9 mouse cellular contexts compared by ENCODE assay signal in the genomic region with DNA sequence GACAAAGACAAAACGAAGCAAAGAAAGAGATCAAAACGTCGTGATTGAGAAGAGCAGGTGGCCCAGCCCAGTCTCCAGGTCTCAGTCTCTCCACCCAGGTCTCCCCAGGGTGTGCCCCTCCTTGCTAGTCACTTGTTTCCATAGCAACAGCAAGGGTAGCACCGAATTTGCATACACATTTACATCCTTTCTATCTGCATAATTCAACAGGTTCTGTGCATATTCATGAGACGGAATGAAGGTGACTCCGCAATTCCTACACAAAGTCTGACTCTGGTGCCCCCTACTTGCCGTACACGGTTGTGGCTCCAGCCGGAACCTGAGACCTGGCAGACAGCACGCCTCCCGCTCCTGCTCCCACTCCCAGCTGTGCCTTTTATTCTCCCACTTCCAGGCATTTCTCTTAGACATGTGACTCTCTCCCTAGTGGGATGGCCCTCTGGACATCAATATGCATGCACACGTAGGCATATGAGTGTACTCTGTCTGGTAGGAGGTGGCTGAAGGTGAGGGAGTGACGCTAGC. TPM values are rescaled to one million over a fixed set of nuclear protein-coding genes. Genes with fewer than 3 reads are reported as not detected.
DNase-seq lines count a peak whose midpoint lies in the region; ATAC-seq lines count a peak whose summit lies in the region.
"Had no signal": no experiment of that assay in that cellular context is flagged by ENCODE, and none has a peak within 500 bp of the region (broad histone marks: within the 10 kb centered on the region; RNA-seq: fewer than 3 reads in every experiment).

No protein-coding gene starts in this region.

- peak; percentile 76 for ATAC-seq in intestine, embryonic 15.5 days
- ATAC-seq in limb, embryonic 11.5 days (ENCODE audit: insufficient number of reproducible peaks, low FRiP score, low TSS enrichment, low read depth): peak; percentile 56; the same call in 1 of the 2 replicates
- peak; percentile 87 for ATAC-seq in midbrain, embryonic 13.5 days

- peaks cover 24% of the 10 kb centered on the region for H3K4me1 ChIP-seq in intestine, embryonic 15.5 days (replicated peaks)
- H3K4me1 ChIP-seq in limb, embryonic 11.5 days (ENCODE audit: control insufficient read depth, insufficient read depth, low read length): peaks cover 9% of the 10 kb centered on the region
- H3K4me1 ChIP-seq in midbrain, embryonic 13.5 days (replicated peaks): peaks cover 47% of the 10 kb centered on the region

- 0 out of 2 replicates have a peak, but pooled peaks cover 4% of the 10 kb centered on the region for H3K27me3 ChIP-seq in intestine, embryonic 15.5 days (replicated peaks)
- H3K27me3 ChIP-seq in limb, embryonic 11.5 days (ENCODE audit: control insufficient read depth, insufficient read depth, low read length): peaks cover 11% of the 10 kb centered on the region
- peaks cover 16% of the 10 kb centered on the region for H3K27me3 ChIP-seq in midbrain, embryonic 13.5 days
- H3K27me3 ChIP-seq in splenic B cell, adult 2 months (ENCODE audit: control insufficient read depth, insufficient read depth, low read length, poor library complexity, severe bottlenecking): no peaks in the 10 kb centered on the region

- 3% methylated on average over 13 of the region's 13 CpGs for WGBS in intestine, embryonic 15.5 days
- 3% methylated on average over 13 of the region's 13 CpGs for WGBS in limb, embryonic 11.5 days
- WGBS in midbrain, embryonic 13.5 days: 1% methylated on average over 13 of the region's 13 CpGs

- no peaks in the 10 kb centered on the region for H3K36me3 ChIP-seq in intestine, embryonic 15.5 days
- H3K36me3 ChIP-seq in limb, embryonic 11.5 days (ENCODE audit: control insufficient read depth, insufficient read depth, low read length): 0 out of 2 replicates have a peak, but pooled peaks cover under 1% of the 10 kb centered on the region
- H3K36me3 ChIP-seq in midbrain, embryonic 13.5 days: peaks cover 8% of the 10 kb centered on the region; the same call in 1 of the 2 replicates
- no peaks in the 10 kb centered on the region for H3K36me3 ChIP-seq in splenic B cell, adult 2 months (ENCODE audit: control insufficient read depth, insufficient read depth, low read length, poor library complexity, severe bottlenecking)

- H3K9me3 ChIP-seq in intestine, embryonic 15.5 days: no peaks in the 10 kb centered on the region
- no peaks in the 10 kb centered on the region for H3K9me3 ChIP-seq in limb, embryonic 11.5 days (ENCODE audit: control insufficient read depth, low read length)
- no peaks in the 10 kb centered on the region for H3K9me3 ChIP-seq in midbrain, embryonic 13.5 days

- no peak overlapping the region for H3K9ac ChIP-seq in intestine, embryonic 15.5 days
- no peak overlapping the region for H3K9ac ChIP-seq in limb, embryonic 11.5 days (ENCODE audit: low read length)
- no peak overlapping the region for H3K9ac ChIP-seq in midbrain, embryonic 13.5 days (replicated peaks)

- DNase-seq in 3T3-L1 (ENCODE audit: low read depth, low spot score): peak; percentile 62
- peak; percentile 65 for DNase-seq in NIH3T3 (ENCODE audit: low read depth)
- DNase-seq in cerebellum, postnatal 36 days: peak; percentile 77 to 79
- DNase-seq in gastrocnemius, adult 18-20 months (ENCODE audit: low spot score): peak; percentile 76
- DNase-seq in limb, embryonic 11.5 days (ENCODE audit: low spot score): peak; percentile 84
- peak; percentile 85 for DNase-seq in splenic B cell, adult 2 months (ENCODE audit: low read depth, low spot score)

- no peak overlapping the region for H3K27ac ChIP-seq in intestine, embryonic 15.5 days
- no peak overlapping the region for H3K27ac ChIP-seq in limb, embryonic 11.5 days (replicated peaks; ENCODE audit: low read depth, low read length)
- H3K27ac ChIP-seq in midbrain, embryonic 13.5 days: peak overlapping the region; percentile 72

- H3K4me2 ChIP-seq in intestine, embryonic 15.5 days (replicated peaks): 0 out of 2 replicates have a peak overlapping the region, but pooled peaks have one; percentile 39
- peak overlapping the region; percentile 13; the same call in 1 of the 2 replicates for H3K4me2 ChIP-seq in limb, embryonic 11.5 days (ENCODE audit: low read depth, severe bottlenecking)
- H3K4me2 ChIP-seq in midbrain, embryonic 13.5 days (replicated peaks): peak overlapping the region; percentile 35

- H3K4me3 ChIP-seq in intestine, embryonic 15.5 days (replicated peaks): no peak overlapping the region
- no peak overlapping the region for H3K4me3 ChIP-seq in limb, embryonic 11.5 days (ENCODE audit: low read depth, low read length)
- H3K4me3 ChIP-seq in midbrain, embryonic 13.5 days (replicated peaks): no peak overlapping the region
- H3K4me3 ChIP-seq: erythroblast, embryonic 14.5 days had no signal

RNA-seq across cellular contexts. Expression of gene Rpp25l, which starts 6.3 kb away (rescaled TPM):
- 10 to 100 TPM; 46.9 to 48.3 TPM for total RNA-seq in gastrocnemius, adult 18-20 months (2021)
- polyA plus RNA-seq in intestine, embryonic 15.5 days (2015; fragmentation: Nextera tagmentation; extraction: Ambion mirVana): 58.8 and 65.0 TPM in 2 replicates
- 94.2 and 99.3 TPM in 2 replicates for polyA plus RNA-seq in limb, embryonic 11.5 days (2014; fragmentation: Nextera tagmentation; extraction: Ambion mirVana)
- 63.9 and 67.4 TPM in 2 replicates for polyA plus RNA-seq in midbrain, embryonic 13.5 days (2015; fragmentation: Nextera tagmentation; extraction: Ambion mirVana)

RNA-seq across cellular contexts. Expression of gene Il11ra1, which starts 7.3 kb away (rescaled TPM):
- 10 to 100 TPM; 44.7 to 53.1 TPM for total RNA-seq in gastrocnemius, adult 18-20 months (2021)
- polyA plus RNA-seq in intestine, embryonic 15.5 days (2015; fragmentation: Nextera tagmentation; extraction: Ambion mirVana): 127 and 129 TPM in 2 replicates
- polyA plus RNA-seq in limb, embryonic 11.5 days (2014; fragmentation: Nextera tagmentation; extraction: Ambion mirVana): 202 and 214 TPM in 2 replicates
- 34.0 and 34.9 TPM in 2 replicates for polyA plus RNA-seq in midbrain, embryonic 13.5 days (2015; fragmentation: Nextera tagmentation; extraction: Ambion mirVana)

RNA-seq across cellular contexts. Expression of gene Cntfr, which starts 10.2 kb away (rescaled TPM):
- 10 to 100 TPM; 14.4 to 47.1 TPM for total RNA-seq in gastrocnemius, adult 18-20 months (2021)
- 5.1 and 6.4 TPM in 2 replicates for polyA plus RNA-seq in intestine, embryonic 15.5 days (2015; fragmentation: Nextera tagmentation; extraction: Ambion mirVana)
- polyA plus RNA-seq in limb, embryonic 11.5 days (2014; fragmentation: Nextera tagmentation; extraction: Ambion mirVana): 5.6 and 9.2 TPM in 2 replicates
- polyA plus RNA-seq in midbrain, embryonic 13.5 days (2015; fragmentation: Nextera tagmentation; extraction: Ambion mirVana): 27.6 and 32.7 TPM in 2 replicates
- polyA plus RNA-seq: erythroblast, embryonic 14.5 days had no signal

RNA-seq across cellular contexts. Expression of gene Dctn3, which starts 15.9 kb away (rescaled TPM):
- total RNA-seq in gastrocnemius, adult 18-20 months (2021): 10 to 100 TPM; 42.5 to 45.3 TPM
- polyA plus RNA-seq in intestine, embryonic 15.5 days (2015; fragmentation: Nextera tagmentation; extraction: Ambion mirVana): 122 and 131 TPM in 2 replicates
- polyA plus RNA-seq in limb, embryonic 11.5 days (2014; fragmentation: Nextera tagmentation; extraction: Ambion mirVana): 94.3 and 104 TPM in 2 replicates
- polyA plus RNA-seq in midbrain, embryonic 13.5 days (2015; fragmentation: Nextera tagmentation; extraction: Ambion mirVana): 270 and 278 TPM in 2 replicates

RNA-seq across cellular contexts. Expression of gene Arid3c, which starts 23.9 kb away (rescaled TPM):
- total RNA-seq in gastrocnemius, adult 18-20 months (2021): not detected
- not detected in 2 replicates for polyA plus RNA-seq in intestine, embryonic 15.5 days (2015; fragmentation: Nextera tagmentation; extraction: Ambion mirVana)
- not detected in 2 replicates for polyA plus RNA-seq in limb, embryonic 11.5 days (2014; fragmentation: Nextera tagmentation; extraction: Ambion mirVana)
- 0.26 and 0.32 TPM in 2 replicates for polyA plus RNA-seq in midbrain, embryonic 13.5 days (2015; fragmentation: Nextera tagmentation; extraction: Ambion mirVana)
- polyA plus RNA-seq: erythroblast, embryonic 14.5 days had no signal
